Mouse (Mus musculus): ENCODE results near the gene Gpr39. TPM values are rescaled to one million over a fixed set of nuclear protein-coding genes. Genes with fewer than 3 reads are reported as not detected.

Gene Gpr39
- total RNA-seq, 1 experiment, result 1.7 TPM

DNA sequence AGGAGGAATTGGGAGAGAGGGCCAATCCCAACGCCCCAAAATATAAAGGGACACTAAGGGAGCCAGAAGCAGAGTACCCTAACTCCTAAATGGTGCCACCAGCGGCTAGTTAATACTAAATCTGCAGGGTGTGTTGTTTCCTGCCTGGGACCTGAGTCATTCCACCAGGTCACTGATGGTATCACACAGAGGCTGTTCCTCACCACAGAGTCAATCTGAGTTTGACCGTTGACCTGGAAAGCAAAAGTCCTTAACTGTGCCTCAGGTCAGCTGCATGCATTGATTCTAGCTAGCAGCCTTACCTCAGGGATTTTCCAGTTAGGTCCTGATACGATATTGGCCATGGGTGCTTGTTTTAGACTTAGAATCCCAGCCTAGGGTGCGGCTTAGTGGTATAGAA lies 17.5 kb downstream of the Gpr39 start:
- H3K4me3 ChIP-seq (ENCODE audit: insufficient read depth in 1 of 2, low read depth in 1 of 2, low read length in 2 of 2, poor library complexity in 1 of 2, severe bottlenecking in 1 of 2), result no peak overlapping the region
- H3K27ac ChIP-seq (ENCODE audit: insufficient read depth, low read depth, low read length, poor library complexity, severe bottlenecking), result no peak overlapping the region
- H3K9me3 ChIP-seq (ENCODE audit: control insufficient read depth, insufficient read depth, low read depth, low read length), result no peaks in the 10 kb centered on the region
- TF ChIP-seq MAFK (IDR thresholded peaks at IDR 0.05; ENCODE audit: insufficient read depth, low read depth, low read length) (no peak), ZNF384 (IDR thresholded peaks at IDR 0.05; ENCODE audit: low read depth, low read length) (no peak), HCFC1 (IDR thresholded peaks at IDR 0.05; ENCODE audit: borderline replicate concordance, insufficient read depth, low read length) (no peak), CHD2 (IDR thresholded peaks at IDR 0.05; ENCODE audit: low read depth, low read length) (no peak), ZC3H11A (IDR thresholded peaks at IDR 0.05; ENCODE audit: borderline replicate concordance, low read depth, low read length) (no peak)
- in situ Hi-C loops (cut with MboI; ENCODE audit: low sequenced_read_pairs in 2 of 2, unreplicated experiment in 2 of 2), result no loop called here
- DNase-seq (ENCODE audit: low read depth, low spot score), result no peak
- no peaks in the 10 kb centered on the region for H3K4me1 ChIP-seq (ENCODE audit: control insufficient read depth in 2 of 2, insufficient read depth in 2 of 2, low read length in 2 of 2, poor library complexity in 1 of 2)
- H3K36me3 ChIP-seq (ENCODE audit: control insufficient read depth, insufficient read depth, low read length, poor library complexity, severe bottlenecking), result no peaks in the 10 kb centered on the region
- no peak overlapping the region for H3K9ac ChIP-seq (ENCODE audit: insufficient read depth, low read depth, low read length, poor library complexity, severe bottlenecking)

DNA sequence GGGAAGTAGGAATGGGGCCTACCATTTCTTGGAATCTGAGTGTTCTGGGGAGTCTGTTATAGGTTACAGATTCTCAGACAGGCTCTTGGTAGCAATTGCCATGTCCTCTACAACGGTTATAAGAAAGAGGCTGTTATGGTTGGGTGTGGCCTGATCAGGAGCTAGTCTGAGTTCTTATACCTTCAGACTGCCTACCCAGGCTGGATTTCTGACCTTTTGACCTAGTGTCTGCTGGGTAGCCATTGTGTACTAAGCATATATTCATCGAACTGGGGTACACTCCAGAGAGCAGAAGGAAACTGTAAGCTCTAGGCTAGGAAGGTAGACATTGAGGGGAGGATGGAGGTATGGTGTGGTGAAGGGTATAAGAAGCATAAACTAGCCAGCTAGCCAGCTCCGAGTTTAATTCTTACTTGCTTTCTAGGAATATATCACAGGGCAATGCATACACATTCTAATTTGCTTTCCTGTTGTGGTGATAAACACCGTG lies 24.4 kb downstream of the Gpr39 start:
- Histone ChIP-seq H3K27ac (ENCODE audit: insufficient read depth, low read depth, low read length, poor library complexity, severe bottlenecking) (no peak overlapping the region), H3K9me3 (ENCODE audit: control insufficient read depth, insufficient read depth, low read depth, low read length) (0 out of 2 replicates have a peak, but pooled peaks cover 2% of the 10 kb centered on the region), H3K4me1 (ENCODE audit: control insufficient read depth in 2 of 2, insufficient read depth in 2 of 2, low read length in 2 of 2, poor library complexity in 1 of 2) (no peaks in the 10 kb centered on the region; a peak in 1 of 4 replicates), H3K36me3 (ENCODE audit: control insufficient read depth, insufficient read depth, low read length, poor library complexity, severe bottlenecking) (no peaks in the 10 kb centered on the region), H3K4me3 (ENCODE audit: insufficient read depth in 1 of 2, low read depth in 1 of 2, low read length in 2 of 2, poor library complexity in 1 of 2, severe bottlenecking in 1 of 2) (no peak overlapping the region), H3K9ac (ENCODE audit: insufficient read depth, low read depth, low read length, poor library complexity, severe bottlenecking) (no peak overlapping the region)
- no peak for DNase-seq (ENCODE audit: low read depth, low spot score)
- in situ Hi-C loops (cut with MboI; ENCODE audit: low sequenced_read_pairs in 2 of 2, unreplicated experiment in 2 of 2), result no loop called here
- TF ChIP-seq ZNF384 (IDR thresholded peaks at IDR 0.05; ENCODE audit: low read depth, low read length), result no peak
- TF ChIP-seq HCFC1 (IDR thresholded peaks at IDR 0.05; ENCODE audit: borderline replicate concordance, insufficient read depth, low read length), result no peak
- no peak for TF ChIP-seq CHD2 (IDR thresholded peaks at IDR 0.05; ENCODE audit: low read depth, low read length)
- TF ChIP-seq MAFK (IDR thresholded peaks at IDR 0.05; ENCODE audit: insufficient read depth, low read depth, low read length), result no peak
- no peak for TF ChIP-seq ZC3H11A (IDR thresholded peaks at IDR 0.05; ENCODE audit: borderline replicate concordance, low read depth, low read length)

DNA sequence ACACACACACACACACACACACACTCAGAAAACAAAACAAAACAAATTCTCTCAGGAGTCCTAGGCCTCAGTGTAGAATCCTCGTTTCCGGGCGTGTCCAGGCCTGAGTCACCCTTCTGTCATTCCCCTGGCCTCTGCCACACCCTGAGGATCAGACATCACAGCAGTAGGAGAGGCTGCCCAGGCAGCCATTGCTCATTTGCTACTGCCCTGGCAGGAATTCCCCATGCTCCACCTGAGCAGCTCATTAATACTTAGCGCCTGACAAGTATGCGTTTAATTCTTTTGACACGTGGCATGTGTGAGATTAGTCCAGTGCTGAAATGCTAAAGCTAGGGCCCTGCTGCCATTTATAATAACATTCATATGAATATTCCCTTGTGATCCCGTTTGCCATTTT lies 25.0 kb downstream of the Gpr39 start:
- H3K4me3 ChIP-seq (ENCODE audit: insufficient read depth in 1 of 2, low read depth in 1 of 2, low read length in 2 of 2, poor library complexity in 1 of 2, severe bottlenecking in 1 of 2), result no peak overlapping the region
- no peak for DNase-seq (ENCODE audit: low read depth, low spot score)
- in situ Hi-C loops (cut with MboI; ENCODE audit: low sequenced_read_pairs in 2 of 2, unreplicated experiment in 2 of 2), result no loop called here
- no peaks in the 10 kb centered on the region; a peak in 1 of 4 replicates for H3K4me1 ChIP-seq (ENCODE audit: control insufficient read depth in 2 of 2, insufficient read depth in 2 of 2, low read length in 2 of 2, poor library complexity in 1 of 2)
- TF ChIP-seq CHD2 (IDR thresholded peaks at IDR 0.05; ENCODE audit: low read depth, low read length) (no peak), ZNF384 (IDR thresholded peaks at IDR 0.05; ENCODE audit: low read depth, low read length) (no peak), ZC3H11A (IDR thresholded peaks at IDR 0.05; ENCODE audit: borderline replicate concordance, low read depth, low read length) (no peak), MAFK (IDR thresholded peaks at IDR 0.05; ENCODE audit: insufficient read depth, low read depth, low read length) (no peak), HCFC1 (IDR thresholded peaks at IDR 0.05; ENCODE audit: borderline replicate concordance, insufficient read depth, low read length) (no peak)
- no peak overlapping the region for H3K9ac ChIP-seq (ENCODE audit: insufficient read depth, low read depth, low read length, poor library complexity, severe bottlenecking)
- H3K36me3 ChIP-seq (ENCODE audit: control insufficient read depth, insufficient read depth, low read length, poor library complexity, severe bottlenecking), result no peaks in the 10 kb centered on the region
- H3K9me3 ChIP-seq (ENCODE audit: control insufficient read depth, insufficient read depth, low read depth, low read length), result 0 out of 2 replicates have a peak, but pooled peaks cover 2% of the 10 kb centered on the region
- H3K27ac ChIP-seq (ENCODE audit: insufficient read depth, low read depth, low read length, poor library complexity, severe bottlenecking), result no peak overlapping the region

DNA sequence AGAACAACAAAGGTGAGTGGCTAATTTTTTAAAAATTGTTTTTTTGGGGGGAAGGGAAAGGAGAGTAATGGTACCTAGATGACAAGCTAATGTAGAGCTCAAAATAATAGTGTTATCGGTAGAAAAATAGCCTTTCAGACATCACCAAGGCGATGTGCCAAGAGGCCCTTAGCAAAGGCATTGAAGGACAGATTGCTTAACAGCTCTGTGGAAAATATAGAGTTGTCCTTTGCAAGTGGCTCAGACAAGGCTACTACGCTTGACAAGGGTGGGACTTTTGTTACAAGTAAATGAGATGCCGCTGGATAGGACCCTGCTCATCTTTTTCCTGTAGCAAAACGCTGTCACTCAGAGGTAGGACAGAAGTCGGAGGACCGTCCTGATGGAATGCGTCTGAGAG lies 25.5 kb downstream of the Gpr39 start:
- Histone ChIP-seq H3K9ac (ENCODE audit: insufficient read depth, low read depth, low read length, poor library complexity, severe bottlenecking) (no peak overlapping the region), H3K4me3 (ENCODE audit: insufficient read depth in 1 of 2, low read depth in 1 of 2, low read length in 2 of 2, poor library complexity in 1 of 2, severe bottlenecking in 1 of 2) (no peak overlapping the region), H3K36me3 (ENCODE audit: control insufficient read depth, insufficient read depth, low read length, poor library complexity, severe bottlenecking) (no peaks in the 10 kb centered on the region), H3K4me1 (ENCODE audit: control insufficient read depth in 2 of 2, insufficient read depth in 2 of 2, low read length in 2 of 2, poor library complexity in 1 of 2) (no peaks in the 10 kb centered on the region; a peak in 1 of 4 replicates), H3K27ac (ENCODE audit: insufficient read depth, low read depth, low read length, poor library complexity, severe bottlenecking) (no peak overlapping the region), H3K9me3 (ENCODE audit: control insufficient read depth, insufficient read depth, low read depth, low read length) (0 out of 2 replicates have a peak, but pooled peaks cover 2% of the 10 kb centered on the region)
- no peak for TF ChIP-seq ZNF384 (IDR thresholded peaks at IDR 0.05; ENCODE audit: low read depth, low read length)
- no peak for TF ChIP-seq ZC3H11A (IDR thresholded peaks at IDR 0.05; ENCODE audit: borderline replicate concordance, low read depth, low read length)
- no peak for TF ChIP-seq HCFC1 (IDR thresholded peaks at IDR 0.05; ENCODE audit: borderline replicate concordance, insufficient read depth, low read length)
- no peak for TF ChIP-seq CHD2 (IDR thresholded peaks at IDR 0.05; ENCODE audit: low read depth, low read length)
- TF ChIP-seq MAFK (IDR thresholded peaks at IDR 0.05; ENCODE audit: insufficient read depth, low read depth, low read length), result no peak
- no peak for DNase-seq (ENCODE audit: low read depth, low spot score)
- in situ Hi-C loops (cut with MboI; ENCODE audit: low sequenced_read_pairs in 2 of 2, unreplicated experiment in 2 of 2), result no loop called here

All from ES-E14 (cell line).